Mouse (Mus musculus) megakaryocyte, embryonic 14.5 days (primary cell): ENCODE results near the gene Nup107.

Experiments used
- FLI1 ChIP-seq: IDR thresholded peaks from 2 replicates; pipeline ENCODE4 v1.6.1; 2012; ENCODE audit warnings: low read length, inconsistent platforms, mixed read lengths
- GATA1 ChIP-seq: IDR thresholded peaks from 3 replicates; pipeline ENCODE4 v1.6.1; 2012; ENCODE audit warnings: mixed read lengths, low read length, inconsistent platforms, borderline replicate concordance

- no peak for TF ChIP-seq GATA1
- no peak for TF ChIP-seq FLI1
Measured at GRCm38 (mm10) chr10:117714928-117715500, 77.5 kb downstream of the Nup107 start.
